Mouse (Mus musculus): ENCODE measurements around the gene Fzr1. TPM values are rescaled to one million over a fixed set of nuclear protein-coding genes. Genes with fewer than 3 reads are reported as not detected.

Gene Fzr1
- total RNA-seq (2023): 10 to 100 TPM; 47.9 to 55.7 TPM

DNA sequence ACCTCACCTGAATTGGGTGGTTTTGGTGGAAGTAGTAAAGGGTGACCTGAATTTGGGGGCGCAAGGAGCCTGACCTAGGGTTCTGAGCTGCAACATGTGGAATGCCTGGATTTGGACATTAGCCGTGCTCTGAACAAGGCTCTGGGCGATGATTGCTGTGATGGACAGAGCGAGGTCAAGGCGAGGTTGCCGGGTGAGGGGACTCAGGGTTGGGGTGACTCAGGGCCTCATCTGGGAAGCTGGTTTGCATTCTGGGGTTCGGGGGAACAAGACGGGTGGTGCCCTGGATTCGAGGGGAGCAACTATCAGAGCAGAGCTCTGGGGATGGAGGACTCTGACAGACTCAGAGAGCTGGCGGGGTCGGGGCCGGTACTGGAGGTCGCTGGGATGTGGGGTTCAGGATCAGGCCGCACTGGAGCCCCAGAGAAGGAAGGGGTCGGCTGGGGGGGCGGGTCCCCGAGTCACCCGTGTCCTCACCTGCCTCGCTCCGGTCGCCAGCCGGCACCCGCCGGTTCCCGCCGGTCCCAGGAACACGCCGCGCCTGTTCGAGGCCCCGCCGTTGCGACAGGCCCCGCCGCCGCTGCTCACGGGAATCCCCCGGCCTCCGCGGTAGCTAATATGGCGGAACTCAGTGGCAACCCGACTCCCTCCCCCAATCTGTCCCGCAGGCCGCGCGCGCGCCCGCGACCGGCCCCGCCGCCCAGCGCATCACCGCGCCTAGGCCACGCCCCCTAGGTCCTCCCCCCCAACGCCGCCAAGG is at the start of gene Fzr1:
TSS of gene Fzr1 (minus strand) at position 724 of the 760 bp plus-strand sequence.

DNA sequence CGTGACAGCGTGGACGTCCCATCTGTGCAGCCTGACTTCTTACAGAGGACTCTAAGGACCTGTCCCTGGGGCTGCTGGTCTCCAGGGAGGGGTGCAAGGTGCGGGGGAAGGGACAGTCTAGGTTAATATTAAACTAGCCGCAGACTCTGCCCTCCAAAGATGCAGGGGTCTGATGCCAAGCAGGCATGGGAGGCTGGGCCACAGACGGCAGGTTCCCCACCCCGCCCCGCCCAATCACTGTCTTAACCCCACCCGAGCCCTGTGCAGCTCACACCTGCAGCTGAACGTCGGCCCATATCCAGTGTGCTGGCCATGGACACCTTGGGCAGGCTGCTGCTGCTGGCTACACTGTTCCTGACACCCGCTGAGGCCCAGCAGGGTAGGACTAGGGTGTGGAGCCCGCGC is 14.5 kb upstream of the Fzr1 start, which contains the start of gene Smim24:
TSS of gene Smim24 (plus strand) at position 271 of the 405 bp plus-strand sequence.

DNA sequence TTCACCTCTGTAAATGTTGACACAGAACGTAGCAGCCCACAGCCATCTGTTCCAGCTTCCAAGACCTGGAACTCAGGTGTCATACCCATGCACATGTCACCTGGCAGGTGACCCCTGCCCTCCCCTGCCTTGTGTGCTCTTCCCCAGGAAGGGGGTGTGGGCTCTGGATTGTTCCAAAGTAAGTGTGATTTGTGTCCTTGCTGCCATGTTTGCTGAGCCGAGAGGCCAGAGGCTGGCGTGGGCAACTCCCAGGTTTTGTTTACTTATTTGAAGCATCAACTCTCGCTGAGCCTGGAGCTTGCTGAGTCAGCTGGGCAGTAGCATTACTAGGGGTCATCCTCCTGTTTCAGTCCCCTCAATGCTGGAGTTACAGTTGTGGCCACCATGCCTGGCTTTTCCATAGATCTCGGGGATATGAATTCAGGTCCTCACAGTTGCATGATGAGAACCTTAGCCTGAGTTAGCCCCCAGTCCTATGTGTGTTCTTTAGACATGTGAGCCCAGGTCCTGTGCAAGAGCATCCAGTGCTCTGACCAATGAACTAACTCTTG is 10.3 kb upstream of the Fzr1 start, which contains the start of gene Gm48552:
TSS of gene Gm48552 (plus strand) at position 501 of the 551 bp plus-strand sequence.

DNA sequence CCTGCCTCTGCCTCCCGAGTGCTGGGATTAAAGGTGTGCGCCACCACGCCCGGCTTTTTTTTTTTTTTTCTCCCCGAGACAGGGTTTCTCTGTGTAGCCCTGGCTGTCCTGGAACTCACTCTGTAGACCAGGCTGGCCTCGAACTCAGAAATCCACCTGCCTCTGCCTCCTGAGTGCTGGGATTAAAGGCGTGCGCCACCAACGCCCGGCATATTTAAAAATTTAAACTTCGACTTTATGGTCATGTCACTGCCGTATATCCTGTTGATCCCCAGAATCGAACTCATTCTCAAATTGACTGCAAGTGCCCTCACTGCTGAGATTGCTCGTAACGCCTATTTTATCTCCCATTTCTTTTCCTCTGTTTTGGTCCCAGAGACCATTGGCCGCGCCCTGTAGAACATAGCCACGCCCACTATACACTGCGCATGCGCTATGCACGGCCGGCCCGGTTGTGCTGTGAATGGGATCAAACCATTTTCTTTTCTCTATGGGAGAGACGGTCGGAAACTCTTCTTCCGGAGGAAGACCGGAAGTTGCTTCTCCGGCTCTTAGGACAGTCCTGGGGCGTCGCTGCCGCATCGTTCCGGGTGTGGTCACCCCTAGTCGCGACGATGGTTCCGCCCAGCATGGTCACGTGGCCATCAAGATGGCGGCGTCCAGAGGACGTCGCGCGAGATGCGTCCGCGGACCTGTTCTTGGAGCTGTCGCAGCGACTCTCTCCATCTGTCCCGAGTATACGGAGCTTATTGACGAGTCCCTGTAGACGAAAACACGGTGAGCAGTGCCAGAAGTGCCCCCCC is 5.7 kb upstream of the Fzr1 start, which contains the start of the genes Dohh and Gm48551:
TSS of gene Dohh (plus strand) at position 627 of the 803 bp plus-strand sequence.
TSS of gene Gm48551 (plus strand) at position 665 of the 803 bp plus-strand sequence.

DNA sequence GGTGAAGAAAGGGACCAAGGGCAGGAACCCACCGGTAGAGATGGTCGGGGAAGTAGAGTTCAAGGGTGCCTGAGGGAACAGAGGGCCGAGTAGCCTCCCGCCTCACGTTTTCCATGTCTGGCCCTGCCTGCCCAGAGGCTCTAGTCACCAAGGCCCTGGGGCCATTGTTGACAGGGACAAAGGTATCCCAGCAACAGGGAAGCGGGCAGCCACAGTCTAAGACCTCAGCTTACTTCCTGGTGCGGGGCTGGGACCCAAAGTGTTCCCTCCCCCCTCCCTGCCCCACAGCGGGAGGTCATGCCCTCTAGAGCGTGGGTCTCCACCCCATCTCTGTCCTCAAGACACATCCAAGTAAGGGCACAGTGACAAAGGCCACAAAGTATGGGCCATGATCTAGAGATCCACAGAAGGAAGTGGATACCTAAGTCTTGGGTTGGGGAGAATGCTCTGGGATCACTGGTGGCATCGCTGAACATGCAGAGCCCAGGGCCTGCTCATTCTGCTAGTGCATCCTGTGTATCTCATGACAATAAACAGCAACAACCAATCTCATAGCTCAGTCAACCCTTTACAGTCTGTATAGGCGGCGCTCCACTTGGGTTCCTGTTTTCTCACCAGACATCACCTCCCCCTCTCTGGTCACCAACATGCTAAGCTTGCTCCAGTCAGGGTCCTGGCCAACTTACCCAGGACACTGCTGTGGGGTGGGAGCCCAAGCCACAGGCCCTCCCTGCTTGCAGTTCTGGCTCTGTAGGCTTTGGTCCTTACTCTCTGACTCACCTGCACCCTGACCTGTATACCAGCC is 12.4 kb downstream of the Fzr1 start, which contains the start of gene 4930404N11Rik:
TSS of gene 4930404N11Rik (minus strand) at position 145 of the 805 bp plus-strand sequence.

DNA sequence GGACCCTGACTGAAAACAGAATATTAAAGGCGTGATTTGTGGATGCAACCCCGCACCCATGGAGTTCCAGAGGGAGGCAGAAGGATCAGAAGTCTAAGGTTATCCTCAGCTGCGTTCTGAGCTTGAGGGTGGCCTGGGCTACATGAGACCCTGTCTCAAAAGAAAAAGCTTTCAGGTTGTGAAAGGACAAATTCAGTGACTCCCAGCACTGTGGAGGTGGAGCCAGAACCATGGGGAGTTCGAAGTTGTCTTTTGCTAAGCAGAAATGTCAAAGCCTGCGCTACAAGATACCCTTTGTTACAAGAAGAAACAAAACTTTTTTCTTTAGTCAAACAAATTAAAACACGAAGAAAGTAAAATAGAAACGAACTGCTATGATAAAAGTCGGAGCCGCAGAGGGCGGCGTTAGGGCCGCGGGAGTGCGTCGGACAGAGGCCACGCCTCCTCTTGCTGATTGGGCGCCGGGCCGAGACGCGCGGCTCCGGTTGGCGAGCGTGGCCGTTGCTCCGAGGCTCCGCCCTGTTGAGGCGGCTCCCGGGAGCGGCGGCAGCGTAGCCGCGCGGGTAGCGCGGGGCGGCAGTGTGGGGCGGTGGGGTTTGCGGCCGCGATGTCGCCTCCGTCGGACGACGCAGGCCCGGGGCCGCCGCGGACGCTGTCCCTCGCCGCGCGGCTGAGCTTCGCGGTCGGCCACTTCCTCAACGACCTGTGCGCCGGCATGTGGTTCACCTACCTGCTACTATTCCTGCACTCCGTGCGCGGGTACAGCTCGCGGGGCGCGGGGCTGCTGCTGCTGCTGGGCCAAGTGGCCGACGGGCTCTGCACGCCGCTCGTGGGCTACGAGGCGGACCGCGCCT is 21.1 kb downstream of the Fzr1 start, which contains the start of gene Mfsd12:
TSS of gene Mfsd12 (plus strand) at position 501 of the 854 bp plus-strand sequence.

DNA sequence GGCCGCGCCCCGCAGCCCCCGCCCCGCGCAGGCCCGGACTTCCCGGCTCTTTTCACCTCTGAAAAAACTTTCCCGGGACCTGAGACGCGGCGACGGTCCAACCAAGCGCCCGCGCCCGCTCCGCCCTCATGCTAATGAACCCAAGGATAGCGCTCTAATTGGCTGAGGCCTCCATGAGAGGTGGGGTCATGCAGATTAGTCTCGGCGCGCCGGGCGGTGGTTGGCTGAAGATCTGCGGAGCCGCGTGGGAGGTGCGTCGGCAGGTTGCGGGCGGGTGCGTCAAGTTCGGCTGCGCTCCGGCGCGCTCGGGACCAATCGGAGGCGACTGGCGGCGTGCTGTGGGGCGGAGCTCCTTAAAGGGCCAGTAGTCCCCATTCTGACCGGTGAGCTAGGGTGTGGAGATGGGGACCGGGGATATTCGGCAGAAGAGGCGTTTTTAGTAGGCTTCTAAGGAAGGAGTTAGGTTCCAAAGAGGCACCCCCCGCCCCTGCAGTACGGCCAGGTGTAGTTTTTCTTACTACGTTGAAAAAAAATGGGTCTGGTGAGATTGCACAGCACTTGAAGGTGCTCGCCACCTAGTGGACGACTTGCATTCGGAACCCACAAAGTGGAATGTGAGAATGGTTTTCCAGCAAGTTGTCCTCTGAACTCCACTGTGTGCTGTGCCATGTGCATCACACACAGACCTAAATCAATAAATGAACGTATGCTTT is 27.8 kb downstream of the Fzr1 start, which contains the start of gene Hmg20b:
TSS of gene Hmg20b (minus strand) at position 130 of the 713 bp plus-strand sequence.

DNA sequence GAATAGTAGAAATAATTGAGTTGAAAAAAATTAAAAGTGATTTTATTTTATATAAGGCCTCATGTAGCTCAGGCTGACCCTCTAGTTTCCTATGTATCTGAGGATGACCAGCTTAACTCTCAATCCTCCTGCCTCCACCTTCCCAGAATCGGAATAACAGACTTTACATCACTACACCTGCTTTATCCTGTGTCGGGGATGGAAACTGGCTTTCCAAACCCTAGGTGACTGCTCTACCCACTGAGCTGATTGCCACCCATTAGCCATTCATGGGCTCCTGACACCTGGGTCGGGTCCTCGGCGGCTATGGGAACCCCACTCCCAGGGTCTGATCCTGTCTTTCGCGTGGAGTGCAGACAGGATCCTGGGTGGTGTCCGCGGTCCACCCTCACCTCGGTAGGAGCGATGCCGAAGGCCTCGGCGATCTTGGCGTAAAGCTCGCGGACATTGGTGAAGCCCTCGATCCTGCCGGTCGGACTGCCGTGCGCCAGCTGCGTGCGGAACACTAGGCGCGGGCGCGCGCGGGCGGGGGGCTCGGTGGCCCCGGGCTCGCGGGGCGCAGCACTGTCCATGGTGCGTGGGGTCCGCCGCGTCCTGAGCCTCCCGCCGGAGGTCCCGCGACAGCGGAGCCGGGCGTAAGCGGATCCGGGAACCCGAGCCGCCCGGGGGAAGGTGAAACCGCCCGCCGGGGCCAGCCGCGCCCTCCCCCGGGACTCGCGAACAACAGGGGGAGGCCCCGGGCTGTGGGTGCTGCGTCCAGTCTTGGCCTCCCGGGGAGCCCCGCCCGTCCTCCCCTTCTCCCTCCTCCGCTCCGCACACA is 35.4 kb downstream of the Fzr1 start, which contains the start of gene Gipc3:
TSS of gene Gipc3 (minus strand) at position 581 of the 820 bp plus-strand sequence.

DNA sequence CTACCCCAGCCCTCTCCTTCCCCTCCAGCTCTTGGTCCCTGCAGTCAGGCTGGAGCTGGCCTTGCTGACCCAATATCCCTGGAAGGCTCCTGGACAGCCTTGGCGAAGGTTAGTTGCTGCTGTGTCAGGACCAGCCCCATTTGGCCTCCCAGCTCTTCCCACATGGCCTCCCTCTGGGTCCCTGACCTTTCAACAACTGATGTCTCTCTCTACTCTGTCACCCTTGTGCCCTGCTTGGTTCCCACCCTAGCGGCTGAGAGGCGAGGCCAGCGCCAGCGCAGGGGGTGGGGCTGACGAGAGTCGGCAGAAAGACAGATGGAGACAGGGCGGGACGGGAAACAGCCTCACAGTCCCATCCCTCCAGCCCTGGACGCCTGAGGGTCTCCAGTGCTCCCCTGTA is 49.9 kb downstream of the Fzr1 start, which contains the start of gene Tbxa2r:
TSS of gene Tbxa2r (plus strand) at position 346 of the 400 bp plus-strand sequence.

DNA sequence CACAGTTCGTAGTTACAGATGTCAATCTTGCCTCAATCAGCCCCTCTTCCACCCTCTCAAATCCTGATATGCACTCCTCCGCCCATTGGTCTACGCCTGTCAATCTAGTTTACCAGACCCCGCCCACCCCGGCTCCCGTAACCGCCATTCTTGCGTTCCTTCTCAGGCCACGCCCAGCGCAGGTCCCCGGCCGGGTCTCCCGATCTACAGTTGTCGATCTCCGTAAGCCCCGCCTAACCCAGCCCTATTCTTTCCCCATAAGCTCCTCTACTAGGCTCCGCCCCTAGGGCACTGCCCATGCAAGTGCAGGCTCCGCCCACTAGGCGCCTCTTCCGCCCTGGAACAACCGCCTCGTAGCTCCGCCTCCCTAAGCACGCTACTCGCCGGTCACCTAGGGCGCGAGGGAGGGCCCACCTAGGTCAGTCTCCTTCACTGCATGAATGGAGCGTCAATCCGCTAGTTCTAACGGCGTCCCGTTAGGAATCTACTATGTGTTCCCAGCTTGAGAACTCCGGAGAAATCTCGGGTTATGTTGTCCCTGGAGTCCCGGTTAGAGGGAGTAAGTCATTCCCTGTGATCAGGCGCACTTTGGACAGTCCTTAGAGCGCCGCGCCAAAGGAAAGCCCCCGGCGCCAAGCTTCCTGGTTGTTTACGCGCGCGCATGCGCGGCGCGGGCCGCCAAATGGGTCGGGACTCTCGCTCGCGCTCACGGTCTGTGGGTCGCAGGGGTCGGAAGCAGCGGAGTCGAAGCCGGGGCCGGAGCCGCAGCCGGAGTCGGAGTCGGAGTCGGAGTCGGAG is 57.6 kb downstream of the Fzr1 start, which contains the start of gene Cactin:
TSS of gene Cactin (plus strand) at position 554 of the 798 bp plus-strand sequence.

Other genes starting within 250 kb of the Fzr1 start
- 100 to 1,000 TPM in 1 of 2 experiments, 10 to 100 TPM in 1; 97.7 to 106 TPM for gene Zbtb7a, start 243.3 kb downstream of the Fzr1 start, total RNA-seq (2023)
- gene Pias4, start 210.6 kb downstream of the Fzr1 start, total RNA-seq (2023): 10 to 100 TPM; 70.9 to 76.2 TPM
- 1,000 to 10,000 TPM; 1,844 to 1,917 TPM for gene Eef2, start 201.9 kb downstream of the Fzr1 start, total RNA-seq (2023)
- 10 to 100 TPM; 79.5 to 87.1 TPM for gene Dapk3, start 195.5 kb downstream of the Fzr1 start, total RNA-seq (2023)
- not detected for gene 4930442H23Rik, start 194.7 kb downstream of the Fzr1 start, total RNA-seq (2023)
- not detected for gene Nmrk2, start 176.5 kb downstream of the Fzr1 start, total RNA-seq (2023)
- not detected for gene Atcay, start 147.7 kb downstream of the Fzr1 start, total RNA-seq (2023)
- 1 to 10 TPM; 3.4 to 4.6 TPM for gene Zfr2, start 145.4 kb downstream of the Fzr1 start, total RNA-seq (2023)
- 10 to 100 TPM; 24.5 to 29.5 TPM for gene Matk, start 125.6 kb downstream of the Fzr1 start, total RNA-seq (2023)
- gene Mrpl54, start 111.6 kb downstream of the Fzr1 start, total RNA-seq (2023): 100 to 1,000 TPM; 106 to 112 TPM
- 10 to 100 TPM; 32.7 to 50.4 TPM for gene Apba3, start 111.6 kb downstream of the Fzr1 start, total RNA-seq (2023)
- 10 to 100 TPM; 14.0 to 18.9 TPM for gene Tjp3, start 86.9 kb downstream of the Fzr1 start, total RNA-seq (2023)
- gene Pip5k1c, start 85.6 kb downstream of the Fzr1 start, total RNA-seq (2023): 100 to 1,000 TPM; 130 to 154 TPM
- 10 to 100 TPM; 53.3 to 59.3 TPM for gene Cactin, start 57.4 kb downstream of the Fzr1 start, total RNA-seq (2023)
- 1 to 10 TPM; 4.6 to 6.0 TPM for gene Tbxa2r, start 49.8 kb downstream of the Fzr1 start, total RNA-seq (2023)
- under 1 TPM; 0.78 to 0.92 TPM for gene Gipc3, start 35.2 kb downstream of the Fzr1 start, total RNA-seq (2023)
- 10 to 100 TPM; 77.8 to 80.1 TPM for gene Hmg20b, start 28.0 kb downstream of the Fzr1 start, total RNA-seq (2023)
- 10 to 100 TPM; 11.6 to 13.5 TPM for gene Mfsd12, start 21.0 kb downstream of the Fzr1 start, total RNA-seq (2023)
- gene 4930404N11Rik, start 12.7 kb downstream of the Fzr1 start, total RNA-seq (2023): 10 to 100 TPM in 1 of 2 experiments, 1 to 10 TPM in 1; 7.8 to 11.0 TPM
- gene Dohh, start 5.9 kb upstream of the Fzr1 start, total RNA-seq (2023): 10 to 100 TPM; 36.0 to 37.0 TPM
- 1 to 10 TPM; 1.6 to 4.6 TPM for gene Gm48551, start 6.0 kb upstream of the Fzr1 start, total RNA-seq (2023)
- gene Gm48552, start 10.5 kb upstream of the Fzr1 start, total RNA-seq (2023): 1 to 10 TPM; 4.3 to 5.4 TPM
- gene Smim24, start 14.5 kb upstream of the Fzr1 start, total RNA-seq (2023): 1 to 10 TPM; 5.8 to 9.2 TPM
- gene Nfic, start 77.1 kb upstream of the Fzr1 start, total RNA-seq (2023): 10 to 100 TPM; 15.0 to 22.8 TPM
- gene Celf5, start 104.2 kb upstream of the Fzr1 start, total RNA-seq (2023): not detected
- gene Ncln, start 117.9 kb upstream of the Fzr1 start, total RNA-seq (2023): 100 to 1,000 TPM; 113 to 131 TPM
- 10 to 100 TPM; 78.0 to 83.2 TPM for gene S1pr4, start 121.6 kb upstream of the Fzr1 start, total RNA-seq (2023)
- gene Gna15, start 145.7 kb upstream of the Fzr1 start, total RNA-seq (2023): 1 to 10 TPM; 6.3 to 9.1 TPM
- gene Gna11, start 166.7 kb upstream of the Fzr1 start, total RNA-seq (2023): 10 to 100 TPM; 24.4 to 31.5 TPM
- gene Aes, start 181.0 kb upstream of the Fzr1 start, total RNA-seq (2023): 100 to 1,000 TPM; 336 to 341 TPM
- gene Tle2, start 196.0 kb upstream of the Fzr1 start, total RNA-seq (2023): 1 to 10 TPM; 3.7 to 4.7 TPM
- gene Tle6, start 222.6 kb upstream of the Fzr1 start, total RNA-seq (2023): under 1 TPM; 0.52 to 0.68 TPM
- 1 to 10 TPM; 3.2 to 4.3 TPM for gene BC025920, start 227.8 kb upstream of the Fzr1 start, total RNA-seq (2023)
- 10 to 100 TPM; 23.5 to 28.2 TPM for gene Sirt6, start 249.3 kb upstream of the Fzr1 start, total RNA-seq (2023)